13 mouse cellular contexts compared by ENCODE assay signal in the genomic region with DNA sequence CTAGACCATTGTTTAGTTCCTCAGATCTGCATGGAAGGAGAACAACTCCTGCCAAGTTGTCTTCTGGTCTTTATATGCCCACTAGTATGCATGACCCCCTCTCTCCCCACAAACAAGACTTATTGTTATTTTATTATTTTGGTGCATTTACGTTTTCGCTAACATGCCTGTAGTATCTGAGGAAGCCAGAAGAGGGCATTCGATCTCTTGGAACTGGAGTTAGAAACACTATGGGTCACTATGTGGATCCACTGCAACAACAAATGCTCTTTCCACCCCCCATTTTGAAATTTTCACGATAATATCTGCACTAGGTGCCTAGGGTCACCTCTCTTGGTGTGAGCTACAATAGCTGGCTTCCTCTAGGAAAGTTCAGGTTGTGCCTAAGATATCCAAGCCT. TPM values are rescaled to one million over a fixed set of nuclear protein-coding genes. Genes with fewer than 3 reads are reported as not detected.
DNase-seq lines count a peak whose midpoint lies in the region; ATAC-seq lines count a peak whose summit lies in the region.
"Had no signal": no experiment of that assay in that cellular context is flagged by ENCODE, and none has a peak within 500 bp of the region (broad histone marks: within the 10 kb centered on the region; RNA-seq: fewer than 3 reads in every experiment).

No protein-coding gene starts in this region.

- no peak overlapping the region for H3K4me3 ChIP-seq in kidney, embryonic 15.5 days (replicated peaks)
- H3K4me3 ChIP-seq: heart, embryonic 10.5 days; limb, embryonic 12.5 days; neural tube, embryonic 15.5 days had no signal

- no peak overlapping the region for H3K4me2 ChIP-seq in kidney, embryonic 15.5 days
- H3K4me2 ChIP-seq: hindbrain, embryonic 14.5 days; limb, embryonic 12.5 days; neural tube, embryonic 15.5 days had no signal

- ATAC-seq in kidney, embryonic 15.5 days (replicated peaks; ENCODE audit: low FRiP score) = no peak

- no peak overlapping the region for H3K27ac ChIP-seq in kidney, embryonic 15.5 days
- H3K27ac ChIP-seq: heart, embryonic 10.5 days; hindbrain, embryonic 14.5 days; limb, embryonic 12.5 days; neural tube, embryonic 15.5 days had no signal

- DNase-seq in adrenal gland, postnatal 10 days = peak; percentile 35
- DNase-seq in adrenal gland, postnatal 4 days (ENCODE audit: low spot score in 2 of 2) = no peak
- DNase-seq in kidney, postnatal 14 days = peak; percentile 10
- peak; percentile 23 for DNase-seq in A20 (ENCODE audit: low read depth, low spot score)
- peak; percentile 5 for DNase-seq in fibroblast of lung, adult 2 months (ENCODE audit: low read depth)
- no peak for DNase-seq in ovary, postnatal 10 days (ENCODE audit: low spot score)
- no peak for DNase-seq in neural tube, embryonic 10.5 days (ENCODE audit: extremely low spot score, low spot score)
- DNase-seq: cerebellum, adult 11 months had no signal

- H3K9me3 ChIP-seq in kidney, embryonic 15.5 days (replicated peaks) = no peaks in the 10 kb centered on the region
- H3K9me3 ChIP-seq: heart, embryonic 10.5 days; limb, embryonic 12.5 days; neural tube, embryonic 15.5 days had no signal

- no peaks in the 10 kb centered on the region for H3K4me1 ChIP-seq in kidney, embryonic 15.5 days
- H3K4me1 ChIP-seq: heart, embryonic 10.5 days; limb, embryonic 12.5 days; neural tube, embryonic 15.5 days had no signal

- WGBS in kidney, embryonic 15.5 days = 76% methylated on average over 4 of the region's 4 CpGs

- no peak overlapping the region for H3K9ac ChIP-seq in kidney, embryonic 15.5 days
- H3K9ac ChIP-seq: hindbrain, embryonic 14.5 days; limb, embryonic 12.5 days; neural tube, embryonic 15.5 days had no signal

- H3K36me3 ChIP-seq in kidney, embryonic 15.5 days = peaks cover 89% of the 10 kb centered on the region

- no peaks in the 10 kb centered on the region for H3K27me3 ChIP-seq in kidney, embryonic 15.5 days
- H3K27me3 ChIP-seq: limb, embryonic 12.5 days; neural tube, embryonic 15.5 days had no signal

RNA-seq across cellular contexts. Expression of a gene that starts 35.4 kb away (rescaled TPM):
- total RNA-seq in adrenal gland, postnatal 10 days (2021) = 10 to 100 TPM; 34.0 to 44.0 TPM
- 10 to 100 TPM; 62.0 to 63.5 TPM for total RNA-seq in adrenal gland, postnatal 4 days (2021)
- polyA plus RNA-seq in kidney, embryonic 15.5 days (2015; fragmentation: Nextera tagmentation; extraction: Ambion mirVana) = 59.1 and 64.3 TPM in 2 replicates

RNA-seq across cellular contexts. Expression of a gene that starts 49.8 kb away (rescaled TPM):
- 10 to 100 TPM; 19.0 to 24.4 TPM for total RNA-seq in adrenal gland, postnatal 10 days (2021)
- total RNA-seq in adrenal gland, postnatal 4 days (2021) = 10 to 100 TPM; 18.6 to 22.0 TPM
- polyA plus RNA-seq in kidney, embryonic 15.5 days (2015; fragmentation: Nextera tagmentation; extraction: Ambion mirVana) = 39.6 and 40.8 TPM in 2 replicates

RNA-seq across cellular contexts. Expression of a gene that starts 58.9 kb away (rescaled TPM):
- total RNA-seq in adrenal gland, postnatal 10 days (2021) = 10 to 100 TPM; 28.4 to 33.4 TPM
- total RNA-seq in adrenal gland, postnatal 4 days (2021) = 10 to 100 TPM; 42.0 to 45.9 TPM
- 66.4 and 67.5 TPM in 2 replicates for polyA plus RNA-seq in kidney, embryonic 15.5 days (2015; fragmentation: Nextera tagmentation; extraction: Ambion mirVana)

RNA-seq across cellular contexts. Expression of a gene that starts 59.2 kb away (rescaled TPM):
- 10 to 100 TPM; 30.8 to 32.2 TPM for total RNA-seq in adrenal gland, postnatal 10 days (2021)
- 10 to 100 TPM; 41.8 to 45.9 TPM for total RNA-seq in adrenal gland, postnatal 4 days (2021)
- 55.3 and 57.7 TPM in 2 replicates for polyA plus RNA-seq in kidney, embryonic 15.5 days (2015; fragmentation: Nextera tagmentation; extraction: Ambion mirVana)

Comparison
In these comparisons a context has a peak if more than half of its experiments do, and no peak if none do; other contexts are left out.
1. DNase-seq: peak in adrenal gland, postnatal 10 days (single experiment), kidney, postnatal 14 days (single experiment), A20 (single experiment) and fibroblast of lung, adult 2 months (single experiment); none in adrenal gland, postnatal 4 days (0 of 2), ovary, postnatal 10 days (single experiment) and neural tube, embryonic 10.5 days (single experiment).